Mouse (Mus musculus) kidney, postnatal 10 days (tissue): ENCODE data around the gene Tmed1.
"Not testable (repeated sequence)": the region's sequence is repeated elsewhere in the genome, so short reads cannot be mapped to it uniquely, and the experiment has no call there.

Source experiments
- DNase-seq: peaks from one replicate; pipeline ENCODE4 v3.0.0; 2021; ENCODE audit warnings: mixed read lengths

Gene Tmed1

GRCm38 (mm10) chr9:21509772-21510688 lies at the start of gene Tmed1:
Tmed1 (minus strand) TSS chr9:21510252.
- peak; percentile 98 for DNase-seq

GRCm38 (mm10) chr9:21559151-21559550 lies 49.1 kb upstream of the Tmed1 start:
- DNase-seq = no peak

- peak; percentile 51 for DNase-seq
These were observed 48.3 kb upstream of the Tmed1 start for GRCm38 (mm10) chr9:21558366-21558765.

- no peak for DNase-seq
These were observed 47.5 kb upstream of the Tmed1 start for GRCm38 (mm10) chr9:21557556-21557955.

GRCm38 (mm10) chr9:21556996-21557395 lies 46.9 kb upstream of the Tmed1 start:
- DNase-seq = no peak

- no peak for DNase-seq
These were observed 45.2 kb upstream of the Tmed1 start for GRCm38 (mm10) chr9:21555198-21555742.

GRCm38 (mm10) chr9:21553607-21554273 lies 43.7 kb upstream of the Tmed1 start:
- no peak for DNase-seq

GRCm38 (mm10) chr9:21551049-21551448 lies 41.0 kb upstream of the Tmed1 start:
- no peak for DNase-seq

GRCm38 (mm10) chr9:21547075-21547941 lies 37.3 kb upstream of the Tmed1 start:
- DNase-seq = peak; percentile 79

GRCm38 (mm10) chr9:21546789-21547074 lies 36.7 kb upstream of the Tmed1 start, which contains the start of gene Carm1:
Carm1 (plus strand) TSS chr9:21546894.
- no peak for DNase-seq

GRCm38 (mm10) chr9:21545916-21546788 lies 36.1 kb upstream of the Tmed1 start:
- DNase-seq = peak; percentile 100

GRCm38 (mm10) chr9:21545351-21545915 lies 35.4 kb upstream of the Tmed1 start:
- no peak for DNase-seq

GRCm38 (mm10) chr9:21542001-21542400 lies 31.9 kb upstream of the Tmed1 start:
- not testable (repeated sequence) for DNase-seq

GRCm38 (mm10) chr9:21539981-21540753 lies 30.1 kb upstream of the Tmed1 start:
- no peak for DNase-seq

- DNase-seq = no peak
These were observed 27.0 kb upstream of the Tmed1 start for GRCm38 (mm10) chr9:21537009-21537408.

- no peak for DNase-seq
These were observed 26.4 kb upstream of the Tmed1 start for GRCm38 (mm10) chr9:21536501-21536900.

GRCm38 (mm10) chr9:21527917-21528324 lies 17.9 kb upstream of the Tmed1 start:
- DNase-seq = no peak

GRCm38 (mm10) chr9:21527100-21527801 lies 17.2 kb upstream of the Tmed1 start:
- no peak for DNase-seq

- DNase-seq = no peak
These were observed 16.5 kb upstream of the Tmed1 start for GRCm38 (mm10) chr9:21526634-21526944.
